Mouse (Mus musculus) limb, embryonic 14.5 days (tissue): ENCODE data around the gene Kdelc1. TPM values are rescaled to one million over a fixed set of nuclear protein-coding genes. Genes with fewer than 3 reads are reported as not detected.

ENCODE experiments used
- ATAC-seq: fragments of 200-750 bp; cut with Nextera tagmentation; 2 replicates; pipeline ENCODE4 v1.8.0; 2017; ENCODE audit warnings: low read depth, moderate number of reproducible peaks, moderate TSS enrichment; ENCODE audit not compliant: low FRiP score
- DNase-seq: peaks from one replicate; pipeline ENCODE4 v3.0.0-alpha.2; 2015; ENCODE audit warnings: low spot score
- H3K27ac ChIP-seq: fragments of 300-500 bp; sonication (generic); replicated peaks from 2 replicates; pipeline ENCODE4 v1.5.1; 2014; ENCODE audit warnings: low read depth, mild to moderate bottlenecking, low read length, moderate library complexity, mixed read lengths
- H3K27me3 ChIP-seq: fragments of 300-500 bp; sonication (generic); 2 replicates; pipeline ENCODE4 v1.6.1; 2014; ENCODE audit warnings: low read length, mixed read lengths; ENCODE audit not compliant: control insufficient read depth, insufficient read depth
- H3K36me3 ChIP-seq: fragments of 300-500 bp; sonication (generic); 2 replicates; pipeline ENCODE4 v1.6.1; 2014; ENCODE audit warnings: mild to moderate bottlenecking, low read length, moderate library complexity, mixed read lengths; ENCODE audit not compliant: control insufficient read depth, insufficient read depth
- H3K4me1 ChIP-seq: fragments of 300-500 bp; sonication (generic); 2 replicates; pipeline ENCODE4 v1.6.1; 2014; ENCODE audit warnings: antibody characterized with exemption, low read length, mixed read lengths; ENCODE audit not compliant: control insufficient read depth, insufficient read depth
- H3K4me2 ChIP-seq: fragments of 300-500 bp; sonication (generic); replicated peaks from 2 replicates; pipeline ENCODE4 v1.6.1; 2014; ENCODE audit warnings: low read depth, mild to moderate bottlenecking, low read length, moderate library complexity; ENCODE audit not compliant: severe bottlenecking
- H3K4me3 ChIP-seq: fragments of 300-500 bp; sonication (generic); replicated peaks from 2 replicates; pipeline ENCODE4 v1.5.1; 2014; ENCODE audit warnings: low read length
- H3K9ac ChIP-seq: fragments of 300-500 bp; sonication (generic); 2 replicates; pipeline ENCODE4 v1.6.1; 2014; ENCODE audit warnings: mild to moderate bottlenecking, low read depth, low read length, moderate library complexity; ENCODE audit not compliant: severe bottlenecking
- H3K9me3 ChIP-seq: fragments of 300-500 bp; sonication (generic); 2 replicates; pipeline ENCODE4 v1.6.1; 2016; ENCODE audit warnings: low read length; ENCODE audit not compliant: control insufficient read depth
- POLR2A ChIP-seq: fragments of 200-500 bp; IDR thresholded peaks from 2 replicates; pipeline ENCODE4 v1.8.0; 2012; ENCODE audit warnings: inconsistent platforms, mild to moderate bottlenecking, moderate library complexity, borderline replicate concordance; ENCODE audit not compliant: insufficient read depth, insufficient read length; ENCODE audit errors: extremely low read depth
- WGBS: fragments of 180-500 bp; shearing (Covaris S2); extraction: QIAGEN DNeasy Blood & Tissue Kit; methylation state at CpG from one replicate; pipeline ENCODE4 v1.1.7; 2014; 5-methylcytosine and 5-hydroxymethylcytosine counted together
- polyA plus RNA-seq, 2 experiments: library from polyadenylated mRNA; depleted of rRNA in 1 of 2; stranded (reverse) in 1 of 2; unstranded in 1 of 2; fragments of >200 nt; fragmentation: Nextera tagmentation in 1 of 2; extraction: Ambion mirVana in 1 of 2; gene quantifications; 2 replicates each; pipeline versions ENCODE4 v1.2.1 to v1.2.3; 2012 to 2014

The Kdelc1 gene
- polyA plus RNA-seq (2012; rRNA removed) (64.7 and 68.3 TPM in 2 replicates), polyA plus RNA-seq (2014; fragmentation: Nextera tagmentation; extraction: Ambion mirVana) (69.7 and 77.6 TPM in 2 replicates)

GRCm38 (mm10) chr1:44118239-44119054, at the start of gene Kdelc1, which contains the start of gene Bivm:
Gene Kdelc1, minus strand, starts transcription at chr1:44118808.
Gene Bivm, plus strand, starts transcription at chr1:44118957.
- under 1% methylated on average over 39 of the region's 39 CpGs for WGBS
- no peaks in the 10 kb centered on the region for H3K27me3 ChIP-seq
- peak within 1 kb of the TSS; percentile 82 for H3K4me2 ChIP-seq
- peak within 1 kb of the TSS; percentile 63 for H3K4me3 ChIP-seq
- H3K4me1 ChIP-seq, result 0 out of 2 replicates have a peak, but pooled peaks cover 6% of the 10 kb centered on the region
- peaks cover 26% of the 10 kb centered on the region for H3K36me3 ChIP-seq
- no peaks in the 10 kb centered on the region for H3K9me3 ChIP-seq
- peak; percentile 98 for ATAC-seq
- peak within 1 kb of the TSS; percentile 94 for H3K27ac ChIP-seq
- DNase-seq, result peak; percentile 99
- TF ChIP-seq POLR2A, result peak; percentile 92; the same call in 1 of the 2 replicates
- H3K9ac ChIP-seq, result peak within 1 kb of the TSS; percentile 87

- peaks cover 74% of the 10 kb centered on the region for H3K36me3 ChIP-seq
- H3K4me3 ChIP-seq, result no peak overlapping the region
- H3K9ac ChIP-seq, result no peak overlapping the region
- H3K4me1 ChIP-seq, result no peaks in the 10 kb centered on the region
- TF ChIP-seq POLR2A, result no peak
- DNase-seq (no peak), ATAC-seq (no peak)
- 90% methylated on average over 3 of the region's 3 CpGs for WGBS
- H3K4me2 ChIP-seq, result no peak overlapping the region
- H3K27ac ChIP-seq, result no peak overlapping the region
- no peaks in the 10 kb centered on the region for H3K27me3 ChIP-seq
- peaks cover 16% of the 10 kb centered on the region for H3K9me3 ChIP-seq
Measured at GRCm38 (mm10) chr1:44167859-44168383, 49.3 kb upstream of the Kdelc1 start.

- no peak for ATAC-seq
- 89% methylated on average over 5 of the region's 5 CpGs for WGBS
Measured at GRCm38 (mm10) chr1:44162389-44162788, 43.8 kb upstream of the Kdelc1 start.

GRCm38 (mm10) chr1:44161818-44162217, 43.2 kb upstream of the Kdelc1 start:
- Histone ChIP-seq H3K4me1 (no peaks in the 10 kb centered on the region), H3K4me2 (no peak overlapping the region), H3K27ac (no peak overlapping the region), H3K9ac (no peak overlapping the region), H3K4me3 (no peak overlapping the region), H3K36me3 (peaks cover 75% of the 10 kb centered on the region), H3K27me3 (no peaks in the 10 kb centered on the region), H3K9me3 (no peaks in the 10 kb centered on the region)
- no peak for ATAC-seq
- WGBS, result 90% methylated on average over 6 of the region's 6 CpGs
- TF ChIP-seq POLR2A, result no peak
- DNase-seq, result no peak

More at GRCm38 (mm10) chr1:44162389-44162788, 43.8 kb upstream of the Kdelc1 start:
- Histone ChIP-seq H3K9me3 (no peaks in the 10 kb centered on the region), H3K27me3 (no peaks in the 10 kb centered on the region), H3K9ac (no peak overlapping the region), H3K36me3 (peaks cover 81% of the 10 kb centered on the region), H3K4me3 (no peak overlapping the region), H3K4me1 (no peaks in the 10 kb centered on the region), H3K27ac (no peak overlapping the region), H3K4me2 (no peak overlapping the region)
- DNase-seq, result no peak
- TF ChIP-seq POLR2A, result no peak

GRCm38 (mm10) chr1:44158317-44158716, 39.7 kb upstream of the Kdelc1 start:
- no peak for TF ChIP-seq POLR2A
- WGBS, result 83% methylated on average over 6 of the region's 6 CpGs
- Histone ChIP-seq H3K9me3 (no peaks in the 10 kb centered on the region), H3K36me3 (peaks cover 49% of the 10 kb centered on the region), H3K27ac (no peak overlapping the region), H3K4me2 (no peak overlapping the region), H3K4me3 (no peak overlapping the region), H3K4me1 (no peaks in the 10 kb centered on the region), H3K27me3 (no peaks in the 10 kb centered on the region), H3K9ac (no peak overlapping the region)
- ATAC-seq (no peak), DNase-seq (no peak)
